Mouse (Mus musculus) intestine, postnatal 0 days (tissue): ENCODE measurements around the gene Myocd. TPM values are rescaled to one million over a fixed set of nuclear protein-coding genes. Genes with fewer than 3 reads are reported as not detected.

Experiments used
- ATAC-seq: fragments of 200-750 bp; cut with Nextera tagmentation; 2 replicates; pipeline ENCODE4 v1.8.0; 2017; ENCODE audit warnings: mild to moderate bottlenecking, moderate TSS enrichment, moderate library complexity
- H3K27ac ChIP-seq: fragments of 300-500 bp; sonication (generic); 2 replicates; pipeline ENCODE4 v1.5.1; 2014; ENCODE audit warnings: mild to moderate bottlenecking, low read depth, low read length, moderate library complexity
- H3K27me3 ChIP-seq: fragments of 300-500 bp; sonication (generic); replicated peaks from 2 replicates; pipeline ENCODE4 v1.6.1; 2014; ENCODE audit warnings: low read length, mixed read lengths; ENCODE audit not compliant: control insufficient read depth, insufficient read depth
- H3K36me3 ChIP-seq: fragments of 300-500 bp; sonication (generic); 2 replicates; pipeline ENCODE4 v1.6.1; 2014; ENCODE audit warnings: mild to moderate bottlenecking, moderate library complexity; ENCODE audit not compliant: control insufficient read depth, insufficient read depth
- H3K4me1 ChIP-seq: fragments of 300-500 bp; sonication (generic); replicated peaks from 2 replicates; pipeline ENCODE4 v1.6.1; 2014; ENCODE audit warnings: antibody characterized with exemption, low read length, mixed read lengths; ENCODE audit not compliant: control insufficient read depth, insufficient read depth
- H3K4me2 ChIP-seq: fragments of 300-500 bp; sonication (generic); replicated peaks from 2 replicates; pipeline ENCODE4 v1.6.1; 2014; ENCODE audit warnings: low read depth, mild to moderate bottlenecking, moderate library complexity
- H3K4me3 ChIP-seq: fragments of 300-500 bp; sonication (generic); 2 replicates; pipeline ENCODE4 v1.5.1; 2014; ENCODE audit warnings: low read depth, low read length
- H3K9ac ChIP-seq: fragments of 300-500 bp; sonication (generic); 2 replicates; pipeline ENCODE4 v1.6.1; 2014; ENCODE audit warnings: mild to moderate bottlenecking, low read depth, low read length
- H3K9me3 ChIP-seq: fragments of 300-500 bp; sonication (generic); 2 replicates; pipeline ENCODE4 v1.6.1; 2016; ENCODE audit warnings: mixed run types; ENCODE audit not compliant: control insufficient read depth
- CTCF ChIP-seq: sonication (generic); IDR thresholded peaks from 2 replicates; pipeline ENCODE4 v1.5.1; 2016; ENCODE audit warnings: low read depth, mild to moderate bottlenecking, control low read depth, antibody characterized with exemption, moderate library complexity
- WGBS: fragments of 180-500 bp; shearing (Covaris S2); extraction: QIAGEN DNeasy Blood & Tissue Kit; methylation state at CpG from one replicate; pipeline ENCODE4 v1.1.7; 2014; 5-methylcytosine and 5-hydroxymethylcytosine counted together
- polyA plus RNA-seq: library from polyadenylated mRNA; unstranded; fragments of >200 nt; fragmentation: Nextera tagmentation; extraction: Ambion mirVana; gene quantifications from 2 replicates; pipeline ENCODE4 v1.2.1, GENCODE M21; 2015

Gene Myocd
- polyA plus RNA-seq, 1 experiment from 2014 or later, result 20.6 TPM

DNA sequence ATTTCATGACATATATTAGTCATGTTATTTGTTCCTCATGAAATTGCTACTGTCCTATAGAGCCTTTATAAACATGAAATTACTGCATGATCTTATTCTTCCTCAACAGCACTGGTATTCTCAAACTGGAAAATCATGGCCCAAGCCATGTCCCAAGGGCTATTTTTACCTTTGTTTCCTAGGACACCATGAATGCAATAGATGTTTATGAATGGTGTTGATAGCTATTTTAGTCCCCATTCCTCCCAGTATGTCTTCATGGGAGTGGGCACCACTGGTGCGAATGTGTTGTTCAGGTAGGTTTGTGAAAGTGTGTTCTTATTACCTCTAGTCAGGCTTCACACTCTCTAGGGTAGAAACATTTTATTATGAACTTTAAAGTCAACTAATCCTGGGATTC, 84.7 kb downstream of the Myocd start:
- no peaks in the 10 kb centered on the region for H3K36me3 ChIP-seq
- 98% methylated on average over 1 of the region's 1 CpGs for whole genome bisulfite sequencing
- no peak overlapping the region for H3K4me2 ChIP-seq
- no peak for ATAC-seq
- no peaks in the 10 kb centered on the region for H3K4me1 ChIP-seq
- no peak overlapping the region for H3K4me3 ChIP-seq
- no peak for TF ChIP-seq CTCF
- no peak overlapping the region for H3K9ac ChIP-seq
- H3K27me3 ChIP-seq, result no peaks in the 10 kb centered on the region
- no peaks in the 10 kb centered on the region for H3K9me3 ChIP-seq
- no peak overlapping the region for H3K27ac ChIP-seq

DNA sequence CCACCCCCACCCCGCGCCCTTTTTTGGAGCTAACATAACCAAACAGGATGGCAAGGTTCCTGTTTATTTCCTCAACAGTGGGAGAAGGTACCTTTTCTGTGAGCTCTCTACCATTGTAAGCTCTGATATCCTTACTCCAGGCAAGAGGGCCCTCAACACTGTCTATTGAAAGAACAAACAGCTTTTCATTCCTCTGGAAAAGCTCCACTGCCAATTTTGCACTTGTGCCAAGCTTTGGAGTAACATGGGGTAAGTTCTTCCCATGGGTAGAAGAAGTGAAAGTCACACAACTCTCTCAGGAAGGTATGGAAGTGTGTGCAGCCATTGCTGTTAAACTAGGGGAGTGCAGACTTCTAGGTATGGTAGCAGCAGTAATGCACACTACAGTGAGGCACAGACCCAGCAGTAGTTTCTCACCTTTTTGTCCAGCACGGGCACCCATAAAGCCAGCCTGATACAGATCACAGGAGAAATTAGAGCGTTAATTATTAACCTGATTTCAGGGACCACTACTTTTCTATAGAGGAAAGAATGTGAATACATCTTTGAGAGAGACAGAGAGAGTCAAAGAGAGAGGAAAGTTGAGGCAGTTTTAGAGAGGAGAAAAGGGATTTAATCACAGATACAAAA, 99.6 kb downstream of the Myocd start:
- no peaks in the 10 kb centered on the region for H3K9me3 ChIP-seq
- no peak overlapping the region for H3K9ac ChIP-seq
- WGBS, result 69% methylated on average over 4 of the region's 4 CpGs
- H3K4me1 ChIP-seq, result no peaks in the 10 kb centered on the region
- H3K27me3 ChIP-seq, result no peaks in the 10 kb centered on the region
- ATAC-seq, result no peak
- no peak overlapping the region for H3K4me2 ChIP-seq
- H3K36me3 ChIP-seq, result no peaks in the 10 kb centered on the region
- TF ChIP-seq CTCF, result no peak
- H3K4me3 ChIP-seq, result no peak overlapping the region
- H3K27ac ChIP-seq, result no peak overlapping the region

DNA sequence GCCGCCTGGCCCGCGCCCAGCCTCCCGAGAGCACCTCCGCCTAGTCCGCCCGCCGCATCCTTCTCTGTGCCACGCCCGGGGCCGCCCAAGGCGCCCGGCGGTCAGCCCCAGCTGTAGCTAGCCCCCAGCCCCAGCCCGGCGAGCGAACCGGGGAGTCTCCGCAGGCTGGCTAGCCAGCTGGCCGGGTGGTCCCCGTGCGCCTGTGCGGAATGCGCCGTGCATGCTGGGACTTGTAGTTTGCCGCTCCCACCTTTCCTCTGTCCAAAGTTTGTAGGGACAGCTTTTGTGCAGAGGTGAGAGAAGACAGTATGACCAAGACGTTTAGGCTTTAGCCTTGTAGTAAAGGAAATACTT, 107.0 kb downstream of the Myocd start, which contains the start of gene Arhgap44:
Arhgap44 (minus strand) TSS at position 195 of the 354 bp plus-strand sequence.
- Histone ChIP-seq H3K27me3 (peaks cover 5% of the 10 kb centered on the region; the same call in 1 of the 2 replicates), H3K4me3 (peak within 1 kb of the TSS; percentile 74), H3K4me1 (no peaks in the 10 kb centered on the region), H3K9me3 (no peaks in the 10 kb centered on the region), H3K27ac (no peak within 1 kb of the TSS), H3K4me2 (peak within 1 kb of the TSS; percentile 95), H3K36me3 (no peaks in the 10 kb centered on the region), H3K9ac (peak within 1 kb of the TSS; percentile 65)
- peak; percentile 41; the same call in 1 of the 2 replicates for ATAC-seq
- no peak for TF ChIP-seq CTCF
- 0% methylated on average over 21 of the region's 27 CpGs for WGBS

DNA sequence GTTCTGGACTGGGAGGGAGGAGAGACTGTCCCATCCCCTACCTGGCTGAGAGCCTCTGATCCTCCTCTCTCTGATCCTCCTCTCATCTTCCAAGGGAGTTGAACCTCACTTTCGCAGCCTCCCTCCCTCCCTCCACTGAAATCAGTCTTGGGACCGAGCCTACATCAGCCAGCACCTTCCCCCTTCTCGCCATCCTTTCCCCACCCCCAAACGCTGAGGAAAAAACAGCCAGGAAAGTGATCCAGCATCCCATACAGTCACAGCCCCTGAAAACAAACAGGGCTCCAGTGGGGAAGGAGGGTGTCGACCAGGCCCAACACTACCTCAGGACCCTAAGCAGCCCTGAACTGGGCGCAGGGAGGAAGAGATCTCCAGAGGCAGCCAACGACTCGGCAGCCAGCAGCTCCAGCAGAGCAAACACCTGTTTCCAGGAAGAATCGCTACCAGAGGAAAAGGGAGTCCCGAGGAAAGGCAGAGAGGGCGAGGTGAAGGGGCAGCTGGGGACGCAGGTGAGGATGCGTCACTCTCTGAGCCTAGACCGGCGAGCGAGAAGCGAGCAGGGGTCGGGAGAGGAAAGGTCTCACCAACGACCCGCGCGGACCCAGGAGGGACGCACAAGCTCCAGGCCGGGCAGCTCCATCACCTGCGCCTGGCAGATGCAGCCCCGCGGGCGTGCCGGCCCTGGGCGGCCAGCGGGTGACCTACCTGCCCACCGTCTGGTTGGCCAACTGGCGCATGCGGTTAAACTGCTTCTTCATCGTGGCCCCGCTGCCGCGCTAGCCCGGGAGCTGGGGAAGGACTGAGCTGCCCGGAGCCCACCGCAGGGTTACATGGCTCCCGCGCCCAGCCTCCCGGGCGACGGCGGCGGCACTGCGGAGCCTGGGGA, 107.7 kb downstream of the Myocd start:
- H3K4me3 ChIP-seq, result peak overlapping the region; percentile 74
- H3K4me2 ChIP-seq, result peak overlapping the region; percentile 95
- H3K9ac ChIP-seq, result peak overlapping the region; percentile 65
- no peak for TF ChIP-seq CTCF
- H3K4me1 ChIP-seq, result no peaks in the 10 kb centered on the region
- WGBS, result 3% methylated on average over 48 of the region's 49 CpGs
- peaks cover 5% of the 10 kb centered on the region; the same call in 1 of the 2 replicates for H3K27me3 ChIP-seq
- peak; percentile 13; the same call in 1 of the 2 replicates for ATAC-seq
- H3K36me3 ChIP-seq, result no peaks in the 10 kb centered on the region
- no peak overlapping the region for H3K27ac ChIP-seq
- H3K9me3 ChIP-seq, result no peaks in the 10 kb centered on the region

- no peak for TF ChIP-seq CTCF
- Histone ChIP-seq H3K36me3 (no peaks in the 10 kb centered on the region), H3K27me3 (peaks cover 5% of the 10 kb centered on the region; the same call in 1 of the 2 replicates), H3K27ac (no peak overlapping the region), H3K9me3 (no peaks in the 10 kb centered on the region), H3K9ac (no peak overlapping the region), H3K4me3 (no peak overlapping the region), H3K4me2 (no peak overlapping the region), H3K4me1 (no peaks in the 10 kb centered on the region)
- no peak for ATAC-seq
- 65% methylated on average over 7 of the region's 7 CpGs for WGBS
Observed at GRCm38 (mm10) chr11:65160991-65161880, 108.6 kb downstream of the Myocd start.
